Mouse (Mus musculus) lung, postnatal 25 days (tissue): ENCODE results near the gene Rin2.
A peak's percentile ranks its signal among the peaks of the same experiment; 100 is the strongest.

Experiments used
- DNase-seq: peaks from one replicate; pipeline ENCODE4 v3.0.0; 2022; ENCODE audit warnings: low spot score

Rin2 gene

GRCm38 (mm10) chr2:145675142-145675755 lies at the start of gene Rin2:
Gene Rin2 (plus strand): TSS chr2:145675215.
- peak; percentile 83 for DNase-seq

- DNase-seq, result no peak
Observed at GRCm38 (mm10) chr2:145631123-145631798, 43.8 kb upstream of the Rin2 start.

- DNase-seq, result peak; percentile 2
Observed at GRCm38 (mm10) chr2:145631799-145632174, 43.2 kb upstream of the Rin2 start.

- no peak for DNase-seq
Observed at GRCm38 (mm10) chr2:145633811-145634210, 41.2 kb upstream of the Rin2 start.

- DNase-seq, result no peak
Observed at GRCm38 (mm10) chr2:145640255-145640984, 34.6 kb upstream of the Rin2 start.

- no peak for DNase-seq
Observed at GRCm38 (mm10) chr2:145655373-145655960, 19.5 kb upstream of the Rin2 start.

GRCm38 (mm10) chr2:145656121-145656520 lies 18.9 kb upstream of the Rin2 start:
- no peak for DNase-seq

GRCm38 (mm10) chr2:145656716-145657115 lies 18.3 kb upstream of the Rin2 start:
- DNase-seq, result no peak

- DNase-seq, result no peak
Observed at GRCm38 (mm10) chr2:145661242-145661641, 13.8 kb upstream of the Rin2 start.

- DNase-seq, result no peak
Observed at GRCm38 (mm10) chr2:145663899-145664298, 11.1 kb upstream of the Rin2 start.

GRCm38 (mm10) chr2:145664311-145664710 lies 10.7 kb upstream of the Rin2 start:
- no peak for DNase-seq

- DNase-seq, result no peak
Observed at GRCm38 (mm10) chr2:145668135-145668534, 6.9 kb upstream of the Rin2 start.

GRCm38 (mm10) chr2:145670131-145670530 lies 4.9 kb upstream of the Rin2 start:
- DNase-seq, result no peak

- no peak for DNase-seq
Observed at GRCm38 (mm10) chr2:145674496-145675141, 396 bp upstream of the Rin2 start.

- DNase-seq, result peak; percentile 54
Observed at GRCm38 (mm10) chr2:145675756-145676543, 935 bp downstream of the Rin2 start.

- DNase-seq, result peak; percentile 59
Observed at GRCm38 (mm10) chr2:145676544-145676925, 1.5 kb downstream of the Rin2 start.

GRCm38 (mm10) chr2:145676936-145677335 lies 1.9 kb downstream of the Rin2 start:
- DNase-seq, result no peak

GRCm38 (mm10) chr2:145680141-145680540 lies 5.1 kb downstream of the Rin2 start:
- DNase-seq, result no peak

- no peak for DNase-seq
Observed at GRCm38 (mm10) chr2:145680762-145681161, 5.7 kb downstream of the Rin2 start.

- DNase-seq, result no peak
Observed at GRCm38 (mm10) chr2:145681626-145682025, 6.6 kb downstream of the Rin2 start.

GRCm38 (mm10) chr2:145682924-145683323 lies 7.9 kb downstream of the Rin2 start:
- peak; percentile 8 for DNase-seq
